Mouse (Mus musculus) c-Kit-positive CD71-positive TER-119-positive erythroid progenitor cells, embryonic 14.5 days (primary cell): ENCODE data around the gene Atp6v0a1.
A peak's percentile ranks its signal among the peaks of the same experiment; 100 is the strongest.
"Not testable (repeated sequence)": the region's sequence is repeated elsewhere in the genome, so short reads cannot be mapped to it uniquely, and the experiment has no call there.

Experiments used
- DNase-seq: peaks from one replicate; pipeline ENCODE4 v3.0.0-alpha.2; 2013; ENCODE audit warnings: low spot score

Gene Atp6v0a1

DNA sequence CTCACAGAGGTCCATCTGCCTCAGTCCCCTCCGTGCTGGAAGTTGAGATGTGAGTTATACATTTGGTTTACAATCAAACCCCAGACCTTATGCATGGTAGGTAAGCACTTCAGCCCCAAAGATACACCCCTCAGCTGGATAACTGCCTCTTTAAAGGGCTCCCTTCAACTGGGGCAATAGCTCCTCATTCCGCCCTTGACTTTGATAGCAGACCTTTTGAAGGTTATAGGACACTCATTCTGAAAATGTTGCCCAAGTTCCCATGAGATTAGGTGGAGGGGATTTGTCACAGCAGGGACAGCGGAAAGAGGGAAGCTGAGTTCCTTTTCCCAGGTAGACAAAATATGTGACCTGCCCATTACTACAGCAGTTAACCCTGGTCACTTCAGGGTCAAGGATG, 28.0 kb upstream of the Atp6v0a1 start:
- no peak for DNase-seq

DNA sequence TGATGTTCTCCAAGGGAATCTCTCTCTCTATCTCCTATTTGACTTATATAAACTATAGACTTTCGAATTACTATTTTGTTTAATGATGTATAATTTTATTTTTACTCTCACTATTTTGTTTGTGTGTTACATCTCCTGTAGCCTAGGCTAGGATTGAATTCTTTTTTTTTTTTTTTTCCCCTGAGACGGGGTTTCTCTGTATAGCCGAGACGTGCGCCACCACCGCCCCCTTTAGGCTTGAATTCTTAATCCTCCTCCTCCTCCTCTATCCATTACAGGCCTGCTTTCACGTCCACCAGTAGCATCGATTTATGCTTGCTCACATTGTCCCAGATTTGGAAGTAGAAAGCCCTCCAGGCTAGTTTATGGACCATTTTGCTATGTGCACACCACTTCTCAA, 27.2 kb upstream of the Atp6v0a1 start:
- DNase-seq: no peak

DNA sequence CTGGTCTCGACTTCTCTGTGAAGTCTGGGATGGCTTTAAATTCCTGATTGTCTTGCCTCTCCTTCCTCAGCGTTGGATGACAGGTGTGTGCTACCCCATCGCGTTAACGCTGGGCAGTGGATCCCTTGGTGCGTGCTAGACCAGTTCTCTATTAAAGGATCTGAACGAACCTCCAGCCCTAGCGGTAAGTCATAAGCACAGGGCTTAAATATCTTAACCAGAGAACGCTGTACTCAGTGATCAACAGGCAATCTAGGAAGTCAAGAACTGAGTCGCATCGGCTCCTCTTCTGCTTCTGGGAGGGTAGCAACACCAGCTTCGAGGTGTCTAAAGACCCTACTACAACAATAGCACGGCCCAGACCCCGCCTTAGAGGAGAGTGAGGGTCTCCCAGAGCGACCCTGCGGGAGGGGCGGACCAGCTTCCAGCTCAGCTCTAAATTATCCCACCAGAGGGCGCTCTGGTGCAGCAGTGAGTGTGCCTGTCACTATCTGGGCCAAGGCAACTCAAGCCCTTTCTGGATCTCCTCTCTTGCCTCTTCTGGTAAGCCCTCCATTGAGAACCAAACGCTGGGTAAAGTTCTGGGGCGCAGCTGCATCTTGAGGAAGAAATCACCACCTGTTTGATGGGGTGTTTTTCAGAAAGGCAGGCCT, 26.0 kb upstream of the Atp6v0a1 start:
- DNase-seq: peak; percentile 71

DNA sequence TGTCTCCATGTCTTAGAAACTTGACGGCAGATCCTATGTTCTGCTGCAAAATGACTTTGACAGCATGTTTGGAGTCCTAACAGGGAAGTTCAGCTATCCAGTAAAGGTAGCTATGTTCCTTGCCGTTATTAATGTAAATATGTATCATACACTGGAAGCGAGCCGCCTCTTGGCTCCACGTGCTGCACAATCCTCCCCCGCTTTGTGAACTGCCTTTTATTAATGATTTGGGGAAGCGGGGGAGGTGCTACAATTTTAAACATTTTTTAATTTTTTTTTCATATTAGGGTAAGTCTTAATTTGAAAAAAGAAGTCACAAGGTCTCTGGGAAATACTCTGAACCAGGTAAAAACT, 25.5 kb upstream of the Atp6v0a1 start:
- no peak for DNase-seq

DNA sequence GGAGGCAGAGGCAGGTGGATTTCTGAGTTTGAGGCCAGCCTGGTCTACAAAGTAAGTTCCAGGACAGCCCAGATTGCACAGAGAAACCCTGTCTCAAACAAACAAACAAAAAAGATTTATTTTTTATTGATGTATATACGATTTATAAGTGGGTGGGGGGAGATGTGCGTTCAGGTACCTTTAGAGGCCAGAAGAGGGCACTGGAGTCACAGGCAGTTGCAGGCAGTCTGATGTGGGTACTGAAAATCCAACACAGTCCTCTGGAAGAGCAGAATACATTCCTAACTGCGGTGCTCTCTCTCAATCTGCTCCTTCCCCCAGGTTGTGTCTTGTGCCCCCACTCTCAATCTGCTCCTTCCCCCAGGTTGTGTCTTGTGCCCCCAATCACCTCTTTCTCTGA, 23.6 kb upstream of the Atp6v0a1 start:
- DNase-seq: no peak

DNA sequence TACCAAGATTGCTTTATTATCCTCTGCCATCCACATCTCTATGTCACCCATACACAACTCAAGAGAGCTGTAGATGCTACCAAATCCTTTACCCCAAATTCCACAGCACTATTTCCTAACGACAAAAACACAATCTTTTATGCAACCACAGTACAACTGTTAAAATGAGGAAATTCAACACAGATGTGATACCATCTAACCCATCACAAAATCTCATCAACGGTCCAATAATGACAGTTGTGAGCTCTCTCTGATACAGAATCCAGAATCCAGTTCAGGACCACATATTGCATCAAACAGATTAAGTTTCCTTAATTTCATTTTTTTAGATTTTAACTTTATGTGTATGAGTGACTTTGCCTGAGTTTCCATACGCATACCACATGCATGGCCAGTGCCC, 20.6 kb upstream of the Atp6v0a1 start:
- DNase-seq: no peak

DNA sequence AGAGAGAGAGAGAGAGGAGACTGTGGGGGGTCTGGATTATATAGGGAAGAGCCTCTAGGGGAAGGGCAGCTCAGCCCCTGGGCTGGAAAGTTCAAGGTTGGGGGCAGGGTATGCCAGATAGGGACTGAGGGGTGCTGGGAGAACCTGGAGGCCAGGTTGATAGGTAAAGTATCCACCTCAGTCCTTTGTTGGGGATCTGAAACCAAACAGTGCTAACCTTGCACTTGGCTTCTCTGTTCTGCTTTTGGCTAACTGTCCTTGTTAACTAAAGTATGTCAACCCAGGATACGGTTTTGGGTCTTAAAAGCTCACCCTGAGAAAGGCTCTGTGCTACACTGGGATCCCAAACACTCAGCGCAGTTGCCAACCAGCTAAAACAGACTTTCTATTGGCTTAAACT, 19.6 kb upstream of the Atp6v0a1 start:
- DNase-seq: no peak

DNA sequence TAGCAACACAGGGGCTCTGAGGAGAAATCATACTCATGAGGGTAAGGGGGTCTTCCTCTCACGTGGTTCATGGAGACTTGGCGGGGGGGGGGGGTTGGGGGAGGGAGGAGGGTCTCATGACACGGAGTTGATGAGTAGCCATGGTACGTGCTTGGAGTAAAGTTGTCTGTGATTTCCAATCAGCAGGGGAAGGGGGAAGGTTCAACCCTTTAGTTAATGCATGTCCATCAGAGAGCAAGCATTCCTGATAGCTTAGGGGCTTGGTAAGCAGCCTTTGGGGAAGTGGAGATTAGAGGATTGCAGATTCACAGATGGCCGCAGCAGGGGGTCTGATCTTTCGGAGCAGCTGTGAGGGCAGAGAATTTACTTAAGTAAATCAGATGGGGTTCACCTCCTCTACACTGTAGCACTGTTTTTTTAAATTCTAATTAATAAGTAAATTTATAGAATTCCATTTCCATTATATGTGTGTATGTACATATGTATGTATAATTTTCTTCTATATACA, 18.2 kb upstream of the Atp6v0a1 start:
- no peak for DNase-seq

DNA sequence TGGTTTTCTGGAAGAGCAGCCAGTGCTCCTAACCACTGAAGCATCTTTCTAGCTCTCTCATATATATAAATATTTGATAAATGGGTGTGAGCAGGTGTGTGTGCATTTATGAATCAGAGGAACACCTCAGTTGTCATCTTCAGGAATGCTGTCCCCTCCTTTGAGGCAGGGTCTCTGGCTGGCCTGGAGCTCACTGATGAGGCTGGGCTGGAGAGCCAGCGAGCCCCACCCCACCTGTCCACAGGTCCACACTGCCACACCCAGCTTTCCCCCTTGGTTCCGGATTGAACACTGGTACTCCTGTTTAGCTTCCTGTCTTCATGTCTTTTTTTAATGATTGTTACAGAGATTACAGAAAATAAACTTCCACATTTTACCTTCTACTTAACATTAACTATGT, 15.8 kb upstream of the Atp6v0a1 start:
- DNase-seq: no peak

DNA sequence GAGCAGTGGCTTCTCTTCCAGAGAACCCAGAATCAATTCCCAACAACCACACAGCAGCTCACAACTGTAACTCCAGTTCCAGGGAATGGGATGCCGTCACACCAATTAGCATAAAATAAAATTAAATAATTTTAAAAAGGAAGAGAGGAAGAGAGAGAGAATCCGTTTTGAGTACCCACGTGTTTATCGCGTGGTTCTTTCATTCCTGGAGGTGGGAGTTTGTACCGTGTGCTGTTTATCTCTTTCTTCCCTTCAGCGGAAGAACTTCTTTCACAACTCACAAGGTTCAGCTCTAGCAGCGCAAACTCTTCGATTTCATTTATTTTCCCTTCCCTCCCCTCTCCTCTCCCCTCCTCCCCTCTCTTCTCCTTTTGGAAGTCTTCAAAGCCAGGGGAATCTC, 15.0 kb upstream of the Atp6v0a1 start:
- DNase-seq: no peak

DNA sequence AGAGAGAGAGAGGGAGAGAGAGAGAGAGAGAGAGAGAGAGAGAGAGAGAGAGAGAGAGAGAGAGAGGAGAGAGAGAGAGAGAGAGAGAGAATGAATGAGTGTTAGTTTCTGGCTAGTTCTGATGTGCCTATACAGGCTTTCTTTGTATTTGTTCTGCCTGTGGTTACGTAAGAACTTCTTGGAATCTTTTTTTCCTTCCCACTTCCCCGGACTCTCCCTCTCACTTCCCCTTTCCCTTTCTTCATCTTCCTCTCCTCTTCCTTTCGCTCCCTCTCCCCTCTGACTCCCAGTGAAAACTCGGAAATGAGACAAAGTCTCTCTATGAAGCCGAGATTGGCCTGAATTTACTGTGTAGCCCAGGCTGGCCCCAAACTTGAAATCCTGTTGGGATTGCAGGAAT, 14.6 kb upstream of the Atp6v0a1 start:
- no peak for DNase-seq

DNA sequence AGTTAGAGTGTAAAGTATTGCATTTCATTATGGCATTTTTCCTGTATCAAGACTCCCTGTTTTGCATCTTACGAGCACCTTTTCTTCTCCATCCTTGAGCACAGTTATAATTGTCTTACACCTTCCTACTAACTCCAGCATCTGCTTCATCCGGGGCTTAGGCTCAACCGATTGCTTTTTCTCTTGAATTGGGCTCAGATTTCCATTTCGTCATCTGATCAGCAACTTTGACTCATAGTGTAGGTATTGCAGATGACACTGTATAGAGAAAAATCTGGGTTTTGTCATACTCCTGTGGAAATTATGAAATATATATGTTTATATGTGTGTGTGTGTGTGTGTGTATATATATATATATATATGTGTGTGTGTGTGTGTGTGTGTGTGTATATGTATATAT, 12.8 kb upstream of the Atp6v0a1 start:
- no peak for DNase-seq

DNA sequence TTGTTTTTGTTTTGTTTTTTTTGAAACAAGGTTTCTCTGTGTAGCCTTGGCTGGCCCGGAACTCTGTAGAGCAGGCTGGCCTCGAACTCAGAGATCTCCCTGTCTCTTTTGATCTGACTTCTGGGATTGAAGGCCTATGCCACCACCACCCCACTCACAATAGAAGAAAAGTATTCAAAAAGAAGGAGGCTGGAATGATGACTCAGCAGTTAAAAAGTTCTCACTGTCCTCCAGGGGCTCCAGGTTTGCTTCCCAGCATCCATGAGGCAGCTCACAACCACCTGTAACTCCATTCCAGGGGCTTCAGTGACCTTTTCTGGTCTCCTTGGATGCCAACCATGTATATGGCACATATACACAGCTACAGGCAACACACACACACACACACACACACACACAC, 10.4 kb upstream of the Atp6v0a1 start:
- DNase-seq: no peak

DNA sequence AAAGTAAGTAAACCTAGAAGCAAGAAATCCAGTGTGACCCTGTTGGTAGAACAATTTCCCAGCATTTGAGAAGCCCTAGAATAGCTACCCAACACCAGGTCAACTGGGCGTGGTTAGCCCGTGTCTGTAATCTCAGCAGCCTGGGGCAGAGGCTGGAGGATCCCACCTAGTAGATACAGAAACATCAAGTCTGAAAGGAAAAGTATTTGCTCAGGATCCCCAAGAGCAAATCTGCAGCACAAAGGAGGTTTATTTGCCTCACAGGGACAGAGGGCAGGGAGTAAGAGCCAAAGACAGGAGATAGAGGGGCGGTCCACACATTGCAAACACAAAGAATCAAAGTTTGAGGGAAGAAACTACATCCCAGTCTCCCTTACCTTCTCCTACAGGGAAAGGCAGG, 10.0 kb upstream of the Atp6v0a1 start:
- no peak for DNase-seq

DNA sequence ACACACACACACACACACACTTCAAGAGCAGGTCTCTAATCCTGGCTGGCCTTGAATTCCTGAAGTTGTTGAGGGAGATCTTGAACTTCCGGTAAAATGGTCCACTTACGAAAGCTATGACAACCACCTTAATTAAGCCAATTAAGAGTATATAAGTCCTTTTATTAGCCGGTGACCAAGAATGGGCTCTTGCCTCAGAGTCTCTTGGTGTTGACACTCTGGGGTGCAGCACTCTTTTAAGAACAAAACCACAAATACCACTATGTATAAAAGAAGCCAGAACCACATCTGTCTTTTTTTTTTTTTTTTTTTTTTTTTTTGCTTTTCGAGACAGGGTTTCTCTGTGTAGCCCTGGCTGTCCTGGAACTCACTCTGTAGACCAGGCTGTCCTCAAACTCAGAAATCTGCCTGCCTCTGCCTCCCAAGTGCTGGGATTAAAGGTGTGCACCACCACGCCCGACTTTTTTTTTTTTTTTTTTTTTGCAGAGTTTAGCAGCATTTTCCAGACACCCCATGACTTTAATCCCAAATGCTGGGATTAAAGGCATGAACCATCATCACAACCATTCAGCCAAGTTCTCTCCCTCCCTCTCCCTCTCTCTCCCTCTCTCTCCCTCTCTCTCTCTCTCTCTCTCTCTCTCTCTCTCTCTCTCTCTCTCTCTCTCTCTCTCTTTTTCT, 7.2 kb upstream of the Atp6v0a1 start:
- DNase-seq: not testable (repeated sequence)

DNA sequence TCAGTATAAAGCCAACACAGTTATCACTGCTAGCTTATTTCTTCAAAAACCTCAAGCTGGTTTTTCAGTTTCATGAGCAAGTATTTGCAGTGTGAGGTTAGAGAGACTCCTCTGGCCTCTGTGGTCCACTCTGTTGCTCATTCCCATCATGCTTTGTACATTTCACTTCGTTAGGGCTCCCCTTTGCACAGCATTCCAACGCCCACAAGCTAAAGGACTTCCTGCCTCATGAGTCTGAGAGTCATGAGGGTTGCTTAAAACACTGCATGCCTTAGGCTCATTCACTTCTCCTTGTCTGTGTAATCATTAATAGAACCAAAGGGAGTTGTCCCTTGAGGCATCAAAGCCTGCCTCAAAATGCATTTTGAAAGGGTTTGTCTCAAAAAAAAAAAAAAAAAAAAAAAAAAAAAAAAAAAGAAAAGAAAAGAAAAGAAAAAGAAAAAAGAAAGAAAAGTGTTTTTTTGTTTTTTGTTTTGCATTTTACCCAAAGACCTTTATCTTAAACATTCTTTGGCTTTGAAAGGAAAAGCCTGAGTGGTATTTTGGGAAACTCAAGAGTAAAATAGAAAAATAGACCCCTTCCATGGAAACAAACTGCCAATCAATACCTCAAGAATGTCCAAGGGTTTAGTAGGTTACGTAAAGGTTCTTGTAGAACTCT, 6.1 kb upstream of the Atp6v0a1 start:
- no peak for DNase-seq

DNA sequence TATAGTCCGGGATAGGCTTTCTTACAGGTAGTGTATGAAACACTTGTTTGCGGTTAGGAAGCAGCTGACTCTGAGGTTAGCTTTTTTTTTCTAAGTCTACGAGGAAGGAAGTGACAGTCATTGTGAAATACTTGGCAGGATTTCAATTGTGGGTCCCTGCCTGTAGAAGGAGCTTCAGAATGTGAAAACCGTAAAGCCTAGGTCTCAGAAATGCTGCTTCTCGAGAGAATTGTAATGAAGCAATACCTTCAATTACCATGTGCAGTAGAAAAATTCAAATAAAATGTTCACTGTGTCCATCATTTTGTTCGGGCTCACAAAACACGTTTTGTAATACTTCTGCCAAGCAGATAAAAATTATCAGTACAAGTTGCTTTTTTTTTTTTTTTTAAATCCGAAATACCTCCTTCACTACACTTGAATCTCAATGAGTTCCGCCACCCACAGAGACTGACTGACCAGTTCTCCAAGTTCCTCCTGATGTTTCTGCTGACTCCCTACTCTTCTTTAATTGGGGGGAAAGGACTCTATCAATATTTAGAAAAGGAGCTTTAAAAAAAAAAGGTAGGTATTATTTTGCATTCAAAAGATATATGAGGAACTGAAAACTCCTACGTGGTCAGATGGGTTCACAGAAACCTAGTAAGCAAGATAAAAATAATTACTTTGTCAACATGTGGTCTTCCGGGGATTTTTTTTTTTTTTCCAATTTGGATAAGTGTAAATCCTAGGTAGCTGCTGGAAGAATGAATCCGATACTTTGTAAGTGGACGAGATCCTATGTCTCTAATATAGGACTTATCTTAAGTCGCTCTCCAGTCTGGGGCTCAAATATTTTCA, 826 bp upstream of the Atp6v0a1 start:
- DNase-seq: peak; percentile 34

DNA sequence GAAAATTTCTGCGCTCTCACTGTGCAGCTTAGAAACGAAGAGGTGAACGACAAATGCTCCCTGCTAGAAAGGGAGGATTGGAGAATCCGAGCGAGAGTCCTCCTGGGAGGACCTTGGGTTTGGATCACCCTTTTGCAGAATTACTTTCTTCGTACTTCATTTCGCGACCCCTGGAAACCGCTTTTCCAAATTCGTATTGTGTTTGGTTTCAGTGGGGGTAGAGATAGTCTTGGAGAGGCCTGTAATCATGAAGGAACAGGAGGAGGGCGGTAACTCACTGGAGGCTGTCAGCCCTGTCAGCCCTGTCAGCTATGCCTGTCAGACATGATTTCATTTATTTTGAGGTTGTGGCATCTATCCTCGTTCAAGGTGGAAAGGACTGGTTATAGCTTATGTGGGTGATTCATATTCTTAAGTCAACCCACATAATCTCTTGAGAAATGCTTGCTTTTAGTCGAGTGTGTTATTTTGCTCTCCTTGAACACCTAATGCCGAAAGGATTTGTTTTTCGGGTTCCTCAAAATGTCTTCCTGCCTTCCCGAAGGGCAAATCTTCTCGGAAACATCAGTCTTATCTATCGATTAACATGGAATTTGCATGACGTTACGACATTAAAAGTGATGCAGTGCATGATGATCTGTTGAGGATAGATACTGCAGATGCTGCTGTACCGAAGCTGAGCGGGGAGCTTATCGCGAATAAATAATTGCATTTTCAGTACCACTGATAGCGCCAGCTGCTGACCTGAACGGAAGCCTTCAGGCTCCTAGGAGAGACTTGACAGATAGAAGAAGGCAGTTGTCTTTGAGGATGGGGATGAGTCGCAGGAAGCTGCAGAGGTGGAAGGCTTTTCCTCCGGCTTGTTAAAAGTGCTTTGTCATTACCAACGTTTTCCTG, 884 bp downstream of the Atp6v0a1 start:
- DNase-seq: peak; percentile 80

DNA sequence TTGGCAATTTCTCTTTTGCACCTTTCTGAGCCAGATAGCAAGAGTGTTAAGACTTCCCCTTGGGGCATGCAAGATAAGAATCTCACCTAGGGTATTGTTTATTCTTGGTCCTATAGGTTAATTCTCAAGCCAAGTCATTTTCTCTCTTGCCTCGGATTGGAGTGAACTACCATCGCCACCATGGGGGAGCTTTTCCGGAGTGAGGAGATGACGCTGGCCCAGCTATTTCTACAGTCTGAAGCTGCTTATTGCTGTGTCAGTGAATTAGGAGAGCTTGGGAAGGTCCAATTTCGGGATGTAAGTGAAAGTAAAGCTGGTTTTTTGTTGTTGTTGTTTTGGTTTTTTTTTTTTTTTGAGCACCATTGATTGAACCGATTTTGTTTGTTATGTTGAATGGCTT, 2.4 kb downstream of the Atp6v0a1 start:
- no peak for DNase-seq

DNA sequence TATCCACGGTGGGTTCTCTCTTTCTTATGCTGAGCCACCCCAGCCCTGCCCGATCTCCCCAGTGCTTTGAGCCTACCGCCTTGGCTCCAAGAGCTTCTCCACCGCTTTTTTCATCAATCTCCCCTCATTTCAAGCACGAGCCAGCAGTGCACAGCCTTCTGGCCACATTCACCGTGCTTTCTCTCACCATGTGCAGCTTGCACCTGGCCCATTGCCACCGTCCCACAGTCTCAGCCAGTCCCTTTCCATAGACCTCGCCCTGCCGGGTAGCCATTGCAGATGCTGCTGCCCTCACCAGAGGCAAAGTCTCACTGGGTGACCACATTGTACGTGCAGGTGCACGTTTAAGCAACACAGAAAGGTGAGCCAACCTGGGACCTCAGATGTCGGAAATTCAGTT, 14.1 kb downstream of the Atp6v0a1 start:
- no peak for DNase-seq

DNA sequence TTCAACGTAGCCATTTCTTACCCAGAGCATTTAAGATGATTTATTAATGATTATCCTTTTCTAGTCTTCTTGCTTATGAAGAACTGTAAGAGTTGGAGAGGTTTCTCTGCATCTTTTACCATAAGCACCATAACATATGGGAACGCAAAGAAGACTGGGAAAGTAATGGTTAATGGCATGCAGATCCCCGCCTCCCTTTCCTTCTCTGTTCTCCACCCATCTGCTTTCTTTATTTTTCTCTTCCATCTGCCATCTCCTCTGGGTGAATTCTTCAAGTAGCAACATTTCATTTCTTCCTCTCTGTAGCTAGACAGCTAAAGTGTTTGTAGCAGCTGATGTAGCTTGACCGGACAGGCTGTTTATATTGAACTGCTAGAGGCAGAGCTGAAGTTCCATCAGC, 14.7 kb downstream of the Atp6v0a1 start:
- DNase-seq: no peak

DNA sequence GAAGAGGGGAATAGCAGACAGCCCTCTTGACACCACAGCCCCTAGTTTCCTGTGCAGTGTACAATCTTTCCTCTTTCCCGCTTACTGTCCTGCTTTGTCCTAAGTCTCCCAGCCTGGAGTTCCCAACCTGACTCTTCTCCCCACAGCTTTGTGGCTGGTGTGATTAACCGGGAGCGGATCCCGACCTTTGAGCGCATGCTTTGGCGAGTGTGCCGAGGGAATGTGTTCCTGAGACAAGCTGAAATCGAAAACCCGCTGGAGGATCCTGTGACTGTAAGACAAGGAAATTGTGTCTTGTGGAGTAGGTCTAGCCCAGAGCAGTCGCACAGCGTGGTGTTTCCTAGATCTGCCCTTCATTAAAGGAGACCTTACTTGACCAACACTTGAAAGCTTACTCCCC, 17.9 kb downstream of the Atp6v0a1 start:
- no peak for DNase-seq
